Mouse (Mus musculus) neural tube, embryonic 15.5 days (tissue): ENCODE results near the gene Mitf. TPM values are rescaled to one million over a fixed set of nuclear protein-coding genes. Genes with fewer than 3 reads are reported as not detected.

ENCODE experiments used
- ATAC-seq: fragments of 200-750 bp; cut with Nextera tagmentation; 2 replicates; pipeline ENCODE4 v1.8.0; 2017; ENCODE audit warnings: mild to moderate bottlenecking, moderate TSS enrichment, moderate library complexity; ENCODE audit not compliant: low FRiP score
- H3K27ac ChIP-seq: fragments of 300-500 bp; sonication (generic); replicated peaks from 2 replicates; pipeline ENCODE4 v1.5.1; 2015; ENCODE audit warnings: mild to moderate bottlenecking, inconsistent platforms
- H3K27me3 ChIP-seq: fragments of 300-500 bp; sonication (generic); replicated peaks from 2 replicates; pipeline ENCODE4 v1.6.1; 2015; ENCODE audit warnings: inconsistent platforms
- H3K36me3 ChIP-seq: fragments of 300-500 bp; sonication (generic); 2 replicates; pipeline ENCODE4 v1.6.1; 2015; ENCODE audit warnings: inconsistent platforms
- H3K4me1 ChIP-seq: fragments of 300-500 bp; sonication (generic); 2 replicates; pipeline ENCODE4 v1.6.1; 2015; ENCODE audit warnings: inconsistent platforms
- H3K4me2 ChIP-seq: fragments of 300-500 bp; sonication (generic); 2 replicates; pipeline ENCODE4 v1.6.1; 2015; ENCODE audit warnings: inconsistent platforms, mild to moderate bottlenecking, moderate library complexity
- H3K4me3 ChIP-seq: fragments of 300-500 bp; sonication (generic); replicated peaks from 2 replicates; pipeline ENCODE4 v1.5.1; 2015; ENCODE audit warnings: mild to moderate bottlenecking, inconsistent platforms
- H3K9ac ChIP-seq: fragments of 300-500 bp; sonication (generic); replicated peaks from 2 replicates; pipeline ENCODE4 v1.6.1; 2015; ENCODE audit warnings: mild to moderate bottlenecking, inconsistent platforms
- H3K9me3 ChIP-seq: fragments of 300-500 bp; sonication (generic); replicated peaks from 2 replicates; pipeline ENCODE4 v1.6.1; 2016; ENCODE audit warnings: inconsistent platforms
- WGBS: fragments of 180-500 bp; shearing (Covaris S2); methylation state at CpG from one replicate; pipeline ENCODE4 v1.1.7; 2015; ENCODE audit warnings: mixed read lengths; 5-methylcytosine and 5-hydroxymethylcytosine counted together
- polyA plus RNA-seq: library from polyadenylated mRNA; unstranded; fragments of >200 nt; fragmentation: Nextera tagmentation; extraction: Ambion mirVana; gene quantifications from 2 replicates; pipeline ENCODE4 v1.2.1, GENCODE M21; 2015

The Mitf gene
- polyA plus RNA-seq, 1 experiment from 2014 or later: 1.1 TPM

DNA sequence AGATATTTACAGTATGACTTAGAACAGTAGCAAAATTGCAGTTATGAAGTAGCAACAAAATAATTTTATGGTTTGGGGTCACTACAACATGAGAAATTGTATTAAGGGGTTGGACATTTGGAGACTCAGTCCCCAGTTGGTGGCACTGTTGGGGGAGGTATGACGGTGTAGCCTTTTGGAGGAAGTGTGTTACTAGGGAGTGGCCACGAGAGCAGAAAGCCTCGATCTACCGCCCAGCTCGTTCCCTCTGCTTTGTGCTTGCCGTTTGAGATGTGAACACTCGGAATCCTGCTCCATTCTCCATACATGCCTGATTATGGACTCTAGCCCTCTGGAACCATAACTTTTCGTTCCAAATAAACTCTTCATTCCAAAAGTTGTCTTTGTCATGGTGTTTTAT lies 49.6 kb downstream of the Mitf start:
- Histone ChIP-seq H3K9me3 (no peaks in the 10 kb centered on the region), H3K27ac (no peak overlapping the region), H3K4me2 (no peak overlapping the region), H3K4me3 (no peak overlapping the region), H3K9ac (no peak overlapping the region), H3K36me3 (no peaks in the 10 kb centered on the region), H3K27me3 (no peaks in the 10 kb centered on the region), H3K4me1 (no peaks in the 10 kb centered on the region)
- 82% methylated on average over 8 of the region's 8 CpGs for WGBS
- no peak for ATAC-seq

DNA sequence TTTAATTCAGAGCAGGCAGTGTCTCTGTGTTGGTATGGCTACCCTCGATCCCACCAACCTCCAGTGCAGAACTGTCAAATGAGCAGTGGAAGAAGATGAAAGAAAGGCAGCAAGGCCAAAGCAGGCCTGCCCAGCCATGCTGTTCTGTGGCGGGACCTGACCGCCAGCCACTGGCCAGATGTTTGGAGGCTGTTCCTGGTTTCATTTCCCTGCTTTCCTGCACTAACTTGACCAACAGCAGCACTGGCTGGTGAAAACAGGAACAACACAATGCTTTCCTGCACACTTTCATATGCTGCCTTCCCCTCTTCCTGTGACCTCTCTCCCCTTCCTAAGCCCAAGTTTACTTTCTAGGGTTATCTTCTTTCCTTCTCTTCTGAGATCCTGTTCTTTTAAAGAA lies 50.8 kb downstream of the Mitf start:
- Histone ChIP-seq H3K27me3 (no peaks in the 10 kb centered on the region), H3K4me1 (no peaks in the 10 kb centered on the region), H3K4me3 (no peak overlapping the region), H3K27ac (no peak overlapping the region), H3K4me2 (no peak overlapping the region), H3K9me3 (no peaks in the 10 kb centered on the region), H3K9ac (no peak overlapping the region), H3K36me3 (no peaks in the 10 kb centered on the region)
- no peak for ATAC-seq
- 71% methylated on average over 3 of the region's 3 CpGs for WGBS

DNA sequence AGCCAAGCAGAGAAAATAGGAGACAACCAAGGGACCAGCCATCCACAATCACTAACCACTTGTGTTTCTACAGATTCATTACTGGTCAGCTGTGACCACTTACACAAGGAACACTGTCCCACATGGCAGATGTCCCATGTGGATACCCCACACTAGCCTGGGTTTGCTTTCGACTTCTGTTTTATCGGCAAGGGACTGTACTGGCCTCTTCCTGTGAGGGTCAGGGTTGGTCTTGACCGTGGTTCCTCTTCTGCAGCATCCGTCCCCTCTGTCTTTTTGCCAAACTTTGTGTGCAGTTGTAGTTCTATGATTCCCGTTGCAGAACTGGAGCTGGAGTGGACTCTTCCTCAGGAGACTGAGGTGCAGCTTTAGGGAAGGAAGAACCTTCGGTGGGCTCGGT lies 59.7 kb downstream of the Mitf start:
- Histone ChIP-seq H3K27ac (no peak overlapping the region), H3K36me3 (no peaks in the 10 kb centered on the region), H3K4me1 (no peaks in the 10 kb centered on the region), H3K4me2 (no peak overlapping the region), H3K9me3 (no peaks in the 10 kb centered on the region), H3K9ac (no peak overlapping the region), H3K4me3 (no peak overlapping the region), H3K27me3 (no peaks in the 10 kb centered on the region)
- no peak for ATAC-seq
- 92% methylated on average over 7 of the region's 7 CpGs for WGBS

DNA sequence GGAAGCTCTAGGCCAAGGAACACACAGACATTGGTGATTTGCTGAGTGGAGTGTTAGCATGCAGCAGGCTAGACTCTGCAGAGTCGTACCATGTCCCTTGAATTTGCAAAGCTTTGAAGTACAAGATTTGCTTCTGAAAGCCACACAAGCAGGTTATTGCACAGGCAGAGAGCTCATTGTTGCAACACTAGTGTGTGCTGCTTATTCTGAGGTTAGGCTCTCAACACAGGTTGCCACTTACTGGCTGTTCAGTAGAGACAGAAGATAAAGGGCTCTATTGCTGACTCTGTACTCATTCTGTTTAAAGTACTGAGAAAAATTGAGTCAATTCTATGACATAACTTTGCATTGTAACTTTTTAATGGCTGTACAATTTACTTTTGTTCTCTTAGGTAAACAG lies 61.2 kb downstream of the Mitf start:
- ATAC-seq: no peak
- 75% methylated on average over 1 of the region's 1 CpGs for WGBS
- no peaks in the 10 kb centered on the region for H3K36me3 ChIP-seq

DNA sequence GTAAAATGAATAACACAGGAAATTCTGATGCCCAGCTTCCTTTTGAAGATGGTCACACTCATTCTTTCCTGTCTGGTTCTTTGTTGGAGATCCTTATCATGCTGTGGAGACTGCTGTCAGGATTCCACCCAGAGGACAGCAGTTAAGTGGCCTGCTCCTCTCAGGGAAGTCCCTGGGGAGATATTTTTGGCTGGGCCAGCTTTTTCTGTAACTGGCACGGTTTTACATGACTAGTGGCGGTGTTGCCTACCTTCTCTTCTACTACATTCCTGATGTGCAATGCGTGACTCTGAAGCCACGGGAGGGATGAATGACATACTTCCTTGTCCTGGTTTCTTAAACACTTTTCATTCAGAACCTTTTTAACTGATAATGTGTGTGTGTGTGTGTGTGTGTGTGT lies 63.1 kb downstream of the Mitf start:
- Histone ChIP-seq H3K36me3 (no peaks in the 10 kb centered on the region), H3K4me1 (no peaks in the 10 kb centered on the region), H3K27me3 (no peaks in the 10 kb centered on the region), H3K9ac (no peak overlapping the region), H3K4me3 (no peak overlapping the region), H3K27ac (no peak overlapping the region), H3K9me3 (no peaks in the 10 kb centered on the region), H3K4me2 (no peak overlapping the region)
- no peak for ATAC-seq
- 83% methylated on average over 4 of the region's 4 CpGs for WGBS

More for the DNA sequence above, 61.2 kb downstream of the Mitf start:
- no peaks in the 10 kb centered on the region for H3K9me3 ChIP-seq
- no peaks in the 10 kb centered on the region for H3K4me1 ChIP-seq
- H3K27me3 ChIP-seq: no peaks in the 10 kb centered on the region
- H3K27ac ChIP-seq: no peak overlapping the region
- H3K4me3 ChIP-seq: no peak overlapping the region
- H3K4me2 ChIP-seq: no peak overlapping the region
- H3K9ac ChIP-seq: no peak overlapping the region

DNA sequence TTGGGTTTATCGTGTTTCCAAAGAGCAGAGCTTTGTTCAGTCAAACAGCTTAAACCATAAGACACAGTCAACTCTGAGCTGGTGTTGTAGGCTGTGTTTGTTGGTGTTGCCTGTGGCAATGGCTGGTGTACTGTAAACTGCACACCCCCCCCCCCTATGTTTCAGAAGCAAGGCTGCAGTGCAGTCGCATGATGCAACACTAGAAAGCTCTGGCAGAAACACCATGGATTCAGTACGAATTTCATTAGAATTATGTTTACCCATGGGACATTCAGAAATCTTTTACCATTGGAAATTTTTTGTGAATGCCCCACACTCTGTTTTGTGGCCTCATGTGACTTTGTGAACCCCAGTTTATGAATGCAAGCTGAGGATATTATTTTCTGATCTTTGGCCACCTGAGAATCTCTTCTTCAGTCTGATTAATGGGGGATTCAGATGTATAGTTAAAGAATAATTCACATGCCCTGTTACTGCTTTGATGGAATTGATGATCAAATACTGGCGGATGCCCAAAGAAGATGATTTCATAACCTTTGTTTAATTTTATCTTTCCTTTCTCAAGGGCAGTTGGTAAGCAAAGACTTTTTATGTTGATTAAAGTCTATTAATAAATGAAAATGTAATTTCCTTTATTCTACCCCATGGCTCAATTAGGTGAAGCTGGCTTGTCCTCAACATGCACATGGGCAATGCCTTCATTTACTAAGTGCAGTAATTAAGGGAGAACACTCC lies 64.6 kb downstream of the Mitf start:
- 89% methylated on average over 4 of the region's 4 CpGs for WGBS
- H3K9me3 ChIP-seq: no peaks in the 10 kb centered on the region
- H3K4me2 ChIP-seq: no peak overlapping the region
- no peaks in the 10 kb centered on the region for H3K27me3 ChIP-seq
- H3K27ac ChIP-seq: no peak overlapping the region
- no peak overlapping the region for H3K9ac ChIP-seq
- H3K4me3 ChIP-seq: no peak overlapping the region
- no peaks in the 10 kb centered on the region for H3K36me3 ChIP-seq
- no peaks in the 10 kb centered on the region for H3K4me1 ChIP-seq
- no peak for ATAC-seq

DNA sequence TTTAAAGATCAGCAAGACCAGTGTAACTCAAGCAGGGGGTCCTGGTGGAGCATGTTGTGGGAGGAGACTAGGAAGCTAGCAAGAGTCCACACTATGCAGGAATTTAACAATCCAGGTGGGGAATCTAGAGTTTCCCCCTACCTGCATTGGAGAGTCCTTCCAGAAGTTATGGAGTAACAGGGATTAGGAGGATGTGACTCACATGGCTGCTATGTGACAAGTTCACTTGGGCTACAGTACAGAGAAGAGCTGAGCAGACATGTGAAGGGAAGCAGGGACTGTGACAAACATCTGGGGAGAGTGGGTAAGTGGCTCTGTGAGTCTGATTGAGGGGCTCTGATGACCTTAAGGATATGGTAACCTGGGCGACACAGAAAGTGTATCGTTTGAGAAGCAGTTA lies 66.2 kb downstream of the Mitf start:
- no peak overlapping the region for H3K9ac ChIP-seq
- H3K36me3 ChIP-seq: no peaks in the 10 kb centered on the region
- no peaks in the 10 kb centered on the region for H3K9me3 ChIP-seq
- 81% methylated on average over 2 of the region's 2 CpGs for WGBS
- 0 out of 2 replicates have a peak, but pooled peaks cover 11% of the 10 kb centered on the region for H3K4me1 ChIP-seq
- no peak overlapping the region for H3K27ac ChIP-seq
- no peak overlapping the region for H3K4me2 ChIP-seq
- no peak for ATAC-seq
- no peaks in the 10 kb centered on the region for H3K27me3 ChIP-seq
- H3K4me3 ChIP-seq: no peak overlapping the region

DNA sequence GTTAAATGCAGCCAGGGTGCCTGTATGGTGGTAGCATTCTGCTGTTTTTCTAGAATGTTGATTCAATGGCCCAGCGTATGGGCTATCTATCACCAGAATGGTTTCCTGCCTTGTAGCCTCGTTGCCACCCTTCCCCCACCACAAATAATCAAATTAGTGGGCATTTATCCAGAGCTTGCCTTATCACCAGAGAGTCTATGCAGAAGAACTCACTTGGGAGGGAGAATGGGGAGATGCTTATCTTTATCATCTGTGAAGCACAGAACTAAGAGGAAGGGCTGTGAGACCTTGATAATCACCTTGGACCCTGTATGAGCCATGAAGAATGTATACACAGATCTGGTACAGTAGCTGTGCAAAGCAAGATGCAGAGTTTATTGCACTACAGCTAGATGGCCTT lies 70.1 kb downstream of the Mitf start:
- no peak overlapping the region for H3K4me2 ChIP-seq
- no peak overlapping the region for H3K27ac ChIP-seq
- WGBS: 56% methylated on average over 2 of the region's 2 CpGs
- H3K4me1 ChIP-seq: 0 out of 2 replicates have a peak, but pooled peaks cover 11% of the 10 kb centered on the region
- H3K27me3 ChIP-seq: no peaks in the 10 kb centered on the region
- H3K9ac ChIP-seq: no peak overlapping the region
- no peak overlapping the region for H3K4me3 ChIP-seq
- ATAC-seq: no peak
- no peaks in the 10 kb centered on the region for H3K36me3 ChIP-seq
- H3K9me3 ChIP-seq: no peaks in the 10 kb centered on the region

DNA sequence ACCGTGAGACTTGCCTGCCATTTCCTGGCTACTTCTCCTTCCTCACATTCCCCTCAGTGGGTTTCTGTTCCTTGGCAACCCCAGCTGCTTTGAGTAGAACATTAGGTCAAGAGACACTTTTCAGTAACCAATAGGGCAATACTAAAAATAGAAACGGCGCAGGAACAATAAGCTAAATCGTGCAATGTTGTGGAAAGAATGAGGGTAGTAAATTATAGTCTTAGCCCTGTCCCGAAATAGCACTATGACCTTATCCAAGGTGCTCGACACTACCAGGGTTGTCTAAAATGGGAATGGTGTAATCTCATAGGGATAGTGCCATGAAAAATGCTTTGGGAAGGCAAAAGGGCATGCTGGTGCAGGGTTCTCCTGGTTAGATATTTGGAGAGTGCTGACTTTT lies 70.6 kb downstream of the Mitf start:
- Histone ChIP-seq H3K9me3 (no peaks in the 10 kb centered on the region), H3K4me3 (no peak overlapping the region), H3K4me1 (0 out of 2 replicates have a peak, but pooled peaks cover 11% of the 10 kb centered on the region), H3K9ac (no peak overlapping the region), H3K27me3 (no peaks in the 10 kb centered on the region), H3K36me3 (no peaks in the 10 kb centered on the region), H3K27ac (no peak overlapping the region), H3K4me2 (no peak overlapping the region)
- no peak for ATAC-seq
- 19% methylated on average over 6 of the region's 6 CpGs for WGBS

DNA sequence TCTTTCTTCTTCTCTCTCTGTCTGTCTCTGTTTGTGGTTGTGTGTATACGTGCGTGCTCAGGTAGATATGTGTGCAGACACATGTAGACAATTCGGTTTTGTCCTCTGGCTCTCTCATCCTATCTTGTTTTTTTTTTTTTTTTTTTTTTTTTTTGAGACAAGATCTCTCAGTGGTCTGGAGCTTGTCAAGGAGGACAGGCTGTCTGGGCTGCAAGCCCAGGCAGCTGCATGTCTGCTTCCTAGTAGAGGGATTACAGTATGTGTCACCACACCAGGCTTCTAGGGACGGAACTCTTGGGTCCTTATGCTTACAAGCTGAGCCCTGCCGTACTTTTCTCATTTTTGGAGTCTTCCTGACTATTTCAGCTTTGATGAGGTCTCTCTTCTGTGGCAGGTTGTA lies 73.5 kb downstream of the Mitf start:
- 93% methylated on average over 5 of the region's 5 CpGs for WGBS
- H3K27me3 ChIP-seq: no peaks in the 10 kb centered on the region
- H3K4me2 ChIP-seq: no peak overlapping the region
- H3K4me3 ChIP-seq: no peak overlapping the region
- no peak overlapping the region for H3K9ac ChIP-seq
- H3K27ac ChIP-seq: no peak overlapping the region
- H3K4me1 ChIP-seq: peaks cover 11% of the 10 kb centered on the region; the same call in 1 of the 2 replicates
- H3K36me3 ChIP-seq: no peaks in the 10 kb centered on the region
- ATAC-seq: no peak
- H3K9me3 ChIP-seq: no peaks in the 10 kb centered on the region

DNA sequence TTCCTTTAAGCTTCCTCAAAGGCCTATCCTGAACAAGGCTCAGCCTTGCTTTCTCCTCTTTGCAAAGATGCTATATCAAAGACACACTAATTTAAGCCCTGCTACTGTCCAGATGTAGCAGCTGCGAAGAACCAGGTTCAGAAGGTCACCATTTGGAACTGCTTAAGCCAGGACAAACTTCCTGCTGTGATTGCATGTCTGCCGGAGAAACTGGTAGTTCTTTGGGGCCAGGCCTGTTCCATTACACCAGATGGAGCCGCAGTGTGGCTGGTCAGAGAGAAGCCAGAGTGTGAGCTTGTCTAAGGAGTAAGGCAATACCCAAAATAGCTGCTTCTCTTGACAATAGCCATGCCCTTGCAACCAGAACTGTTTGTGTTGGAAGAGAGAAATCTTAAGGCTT lies 75.1 kb downstream of the Mitf start:
- no peaks in the 10 kb centered on the region for H3K27me3 ChIP-seq
- no peaks in the 10 kb centered on the region for H3K9me3 ChIP-seq
- no peak overlapping the region for H3K4me3 ChIP-seq
- no peak overlapping the region for H3K9ac ChIP-seq
- no peak overlapping the region for H3K27ac ChIP-seq
- no peaks in the 10 kb centered on the region for H3K36me3 ChIP-seq
- 41% methylated on average over 3 of the region's 3 CpGs for WGBS
- no peak overlapping the region for H3K4me2 ChIP-seq
- peaks cover 8% of the 10 kb centered on the region; the same call in 1 of the 2 replicates for H3K4me1 ChIP-seq
- no peak for ATAC-seq

DNA sequence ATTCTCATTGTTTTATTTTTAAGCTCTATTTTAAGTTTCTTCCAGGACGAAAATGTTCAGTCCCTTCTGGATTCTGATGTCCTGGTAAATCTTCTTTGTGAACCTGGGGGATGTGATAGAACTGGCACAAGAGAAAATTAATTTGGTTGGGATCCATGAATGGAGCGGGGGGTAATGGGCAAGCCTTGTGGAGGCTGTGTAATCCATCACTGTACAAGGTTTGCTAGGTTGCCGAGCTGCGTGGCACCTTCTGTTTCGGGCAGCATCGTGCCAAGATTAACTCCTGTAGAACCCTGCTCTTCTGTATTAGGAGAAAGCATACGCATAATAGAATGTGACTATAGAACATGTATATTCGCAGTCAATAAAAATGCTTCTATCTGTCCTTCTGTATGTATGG lies 76.1 kb downstream of the Mitf start:
- no peak for ATAC-seq
- Histone ChIP-seq H3K36me3 (no peaks in the 10 kb centered on the region), H3K4me2 (no peak overlapping the region), H3K27ac (no peak overlapping the region), H3K9ac (no peak overlapping the region), H3K4me1 (no peaks in the 10 kb centered on the region; the same call in 1 of the 2 replicates), H3K9me3 (no peaks in the 10 kb centered on the region), H3K4me3 (no peak overlapping the region), H3K27me3 (no peaks in the 10 kb centered on the region)
- WGBS: 49% methylated on average over 8 of the region's 8 CpGs
